Comparison of ENCODE assay signal across 8 mouse cellular contexts in genomic region chr8:105700966-105701824, GRCm38 (mm10). TPM values are rescaled to one million over a fixed set of nuclear protein-coding genes. Genes with fewer than 3 reads are reported as not detected.
A peak's percentile ranks its signal among the peaks of the same experiment; 100 is the strongest.
DNase-seq lines count a peak whose midpoint lies in the region; ATAC-seq lines count a peak whose summit lies in the region.

Acd (minus strand) TSS chr8:105701102.
Pard6a (plus strand) TSS chr8:105701148.

- peak; percentile 77 for ATAC-seq in hindbrain, embryonic 13.5 days (ENCODE audit: low FRiP score)

- DNase-seq in NIH3T3 (ENCODE audit: low read depth) = peak; percentile 97
- DNase-seq in cerebellum, postnatal 10 days = peak; percentile 98 to 99
- DNase-seq in frontal cortex, postnatal 14 days (ENCODE audit: low spot score in 2 of 2) = peak; percentile 88 to 94
- peak; percentile 95 for DNase-seq in layer of hippocampus, postnatal 25 days (ENCODE audit: extremely low spot score in 1 of 2, low spot score in 1 of 2)
- peak; percentile 94 for DNase-seq in lung, postnatal 25 days (ENCODE audit: low spot score)
- peak; percentile 99 for DNase-seq in retina, embryonic 14.5 days (ENCODE audit: low spot score)
- peak; percentile 99 for DNase-seq in thymus, postnatal 4 days

- H3K4me2 ChIP-seq in hindbrain, embryonic 13.5 days = peak within 1 kb of the TSS; percentile 95

- no peaks in the 10 kb centered on the region for H3K27me3 ChIP-seq in hindbrain, embryonic 13.5 days

- H3K27ac ChIP-seq in hindbrain, embryonic 13.5 days = peak within 1 kb of the TSS; percentile 94

- H3K36me3 ChIP-seq in hindbrain, embryonic 13.5 days = peaks cover 48% of the 10 kb centered on the region

- H3K9ac ChIP-seq in hindbrain, embryonic 13.5 days = peak within 1 kb of the TSS; percentile 82

- peaks cover 28% of the 10 kb centered on the region for H3K4me1 ChIP-seq in hindbrain, embryonic 13.5 days (replicated peaks)

- no peaks in the 10 kb centered on the region for H3K9me3 ChIP-seq in hindbrain, embryonic 13.5 days

- WGBS in hindbrain, embryonic 13.5 days = under 1% methylated on average over 60 of the region's 60 CpGs

- peak within 1 kb of the TSS; percentile 71 for H3K4me3 ChIP-seq in hindbrain, embryonic 13.5 days

RNA-seq across cellular contexts. Expression of gene Acd, which starts in this region (rescaled TPM):
- 93.0 and 95.2 TPM in 2 replicates for polyA plus RNA-seq in hindbrain, embryonic 13.5 days (2015; fragmentation: Nextera tagmentation; extraction: Ambion mirVana)
- total RNA-seq in layer of hippocampus, postnatal 25 days (2021) = 10 to 100 TPM; 39.8 to 41.9 TPM

RNA-seq across cellular contexts. Expression of gene Pard6a, which starts in this region (rescaled TPM):
- polyA plus RNA-seq in hindbrain, embryonic 13.5 days (2015; fragmentation: Nextera tagmentation; extraction: Ambion mirVana) = 45.4 and 47.7 TPM in 2 replicates
- 10 to 100 TPM; 34.8 to 38.4 TPM for total RNA-seq in layer of hippocampus, postnatal 25 days (2021)

Comparison
In these comparisons a context has a peak if more than half of its experiments do, and no peak if none do; other contexts are left out.
1. Peak in every context shown above with its lines: DNase-seq, ATAC-seq, H3K4me3 ChIP-seq and H3K27ac ChIP-seq.